In genomic region chr9:56606082-56606740, GRCm38 (mm10) we compare ENCODE assay signal across 10 mouse cellular contexts.
DNase-seq lines count a peak whose midpoint lies in the region; ATAC-seq and TF ChIP-seq lines count a peak whose summit lies in the region.
"Had no signal": no experiment of that assay in that cellular context is flagged by ENCODE, and none has a peak within 500 bp of the region (broad histone marks: within the 10 kb centered on the region; RNA-seq: fewer than 3 reads in every experiment).

No protein-coding gene starts in this region.

- no peak for TF ChIP-seq CTCF in C2C12 (IDR thresholded peaks at IDR 0.05; ENCODE audit: control insufficient read depth, insufficient read depth, insufficient read length)
- TF ChIP-seq CTCF in hindbrain, postnatal 0 days (IDR thresholded peaks at IDR 0.05; ENCODE audit: low read depth): peak; percentile 31
- no peak for TF ChIP-seq CTCF in stomach, postnatal 0 days (IDR thresholded peaks at IDR 0.05; ENCODE audit: low read depth)

- H3K4me3 ChIP-seq in heart, embryonic 11.5 days (ENCODE audit: low read depth, low read length): peak overlapping the region; percentile 23
- H3K4me3 ChIP-seq in C2C12 (ENCODE audit: insufficient read depth, poor library complexity, severe bottlenecking): no peak overlapping the region
- no peak overlapping the region for H3K4me3 ChIP-seq in hindbrain, postnatal 0 days (ENCODE audit: low read length)
- H3K4me3 ChIP-seq in stomach, postnatal 0 days (ENCODE audit: low read depth, low read length): no peak overlapping the region

- H3K79me2 ChIP-seq in C2C12 (ENCODE audit: control insufficient read depth, insufficient read depth): no peaks in the 10 kb centered on the region

- peak overlapping the region; percentile 64 for H3K27ac ChIP-seq in heart, embryonic 11.5 days (ENCODE audit: low read depth, low read length)
- H3K27ac ChIP-seq in hindbrain, postnatal 0 days: 0 out of 2 replicates have a peak overlapping the region, but pooled peaks have one; percentile 11
- H3K27ac ChIP-seq in stomach, postnatal 0 days (replicated peaks): no peak overlapping the region

- peaks cover 9% of the 10 kb centered on the region; the same call in 1 of the 2 replicates for H3K27me3 ChIP-seq in heart, embryonic 11.5 days (ENCODE audit: control insufficient read depth, insufficient read depth, low read length)
- H3K27me3 ChIP-seq in C2C12 (ENCODE audit: control insufficient read depth, insufficient read depth, insufficient read length): peaks cover 22% of the 10 kb centered on the region
- H3K27me3 ChIP-seq in hindbrain, postnatal 0 days (ENCODE audit: insufficient read depth, low read length): no peaks in the 10 kb centered on the region
- no peaks in the 10 kb centered on the region for H3K27me3 ChIP-seq in stomach, postnatal 0 days (ENCODE audit: control insufficient read depth, insufficient read depth, low read length)

- peak overlapping the region; percentile 47 for H3K4me2 ChIP-seq in heart, embryonic 11.5 days
- H3K4me2 ChIP-seq in hindbrain, postnatal 0 days (ENCODE audit: low read depth, low read length): 0 out of 2 replicates have a peak overlapping the region, but pooled peaks have one; percentile 17
- no peak overlapping the region for H3K4me2 ChIP-seq in stomach, postnatal 0 days (replicated peaks; ENCODE audit: low read depth)

- H3K9me3 ChIP-seq in heart, embryonic 11.5 days (replicated peaks; ENCODE audit: control insufficient read depth, low read length): no peaks in the 10 kb centered on the region
- no peaks in the 10 kb centered on the region for H3K9me3 ChIP-seq in hindbrain, postnatal 0 days (ENCODE audit: low read length)
- no peaks in the 10 kb centered on the region for H3K9me3 ChIP-seq in stomach, postnatal 0 days (ENCODE audit: control insufficient read depth, low read length)
- H3K9me3 ChIP-seq: G1E had no signal

- WGBS in heart, embryonic 11.5 days (ENCODE audit: insufficient replicate concordance): 45% methylated on average over 16 of the region's 16 CpGs
- 57% methylated on average over 16 of the region's 16 CpGs for WGBS in hindbrain, postnatal 0 days
- 68% methylated on average over 16 of the region's 16 CpGs for WGBS in stomach, postnatal 0 days

- 0 out of 2 replicates have a peak overlapping the region, but pooled peaks have one; percentile 34 for H3K9ac ChIP-seq in heart, embryonic 11.5 days (ENCODE audit: low read depth, low read length)
- H3K9ac ChIP-seq in hindbrain, postnatal 0 days (replicated peaks; ENCODE audit: low read length): no peak overlapping the region
- no peak overlapping the region for H3K9ac ChIP-seq in stomach, postnatal 0 days (ENCODE audit: low read length)

- H3K4me1 ChIP-seq in heart, embryonic 11.5 days (ENCODE audit: control insufficient read depth, insufficient read depth, low read length): peaks cover 26% of the 10 kb centered on the region
- H3K4me1 ChIP-seq in hindbrain, postnatal 0 days (ENCODE audit: insufficient read depth, low read length): peaks cover 10% of the 10 kb centered on the region; the same call in 1 of the 2 replicates
- no peaks in the 10 kb centered on the region for H3K4me1 ChIP-seq in stomach, postnatal 0 days (replicated peaks; ENCODE audit: control insufficient read depth, insufficient read depth)

- H3ac ChIP-seq in C2C12 (ENCODE audit: control insufficient read depth, insufficient read length, low read depth): no peak overlapping the region

- ATAC-seq in heart, embryonic 11.5 days (replicated peaks; ENCODE audit: insufficient number of reproducible peaks, low FRiP score, low TSS enrichment): no peak
- peak; percentile 52 for ATAC-seq in hindbrain, postnatal 0 days
- ATAC-seq in granulocyte monocyte progenitor cell, adult 5-6 weeks (replicated peaks; ENCODE audit: poor library complexity, severe bottlenecking): no peak
- ATAC-seq in stomach, postnatal 0 days (ENCODE audit: low FRiP score, low TSS enrichment): no peak

- no peak for DNase-seq in heart, postnatal 4 days
- DNase-seq in WW6 (ENCODE audit: low read depth, low spot score): peak; percentile 38
- peak; percentile 49 for DNase-seq in hindbrain, postnatal 0 days (ENCODE audit: low spot score)
- no peak for DNase-seq in stomach, postnatal 0 days (ENCODE audit: low spot score)
- DNase-seq in frontal cortex, postnatal 36 days (ENCODE audit: low spot score in 2 of 2): no peak
- DNase-seq: right cerebral cortex, adult 18-20 months had no signal

- no peaks in the 10 kb centered on the region for H3K36me3 ChIP-seq in heart, embryonic 11.5 days (ENCODE audit: control insufficient read depth, insufficient read depth, low read length)
- H3K36me3 ChIP-seq in C2C12 (ENCODE audit: control insufficient read depth, insufficient read depth): no peaks in the 10 kb centered on the region
- no peaks in the 10 kb centered on the region for H3K36me3 ChIP-seq in hindbrain, postnatal 0 days (ENCODE audit: insufficient read depth, low read length)
- no peaks in the 10 kb centered on the region for H3K36me3 ChIP-seq in stomach, postnatal 0 days (ENCODE audit: control insufficient read depth, insufficient read depth, low read length)
- H3K36me3 ChIP-seq: G1E had no signal

- no peak for TF ChIP-seq EP300 in stomach, postnatal 0 days (optimal IDR thresholded peaks at IDR 0.05)

- no peaks in the 10 kb centered on the region for H3K79me3 ChIP-seq in C2C12 (ENCODE audit: low read depth)

TF ChIP-seq in C2C12, 6 proteins besides CTCF, POLR2A, EP300 and RAD21:
- no peak for TF ChIP-seq CEBPB (IDR thresholded peaks at IDR 0.05; ENCODE audit: low read depth)
- peak; percentile 22 for TF ChIP-seq USF1 (IDR thresholded peaks at IDR 0.05; ENCODE audit: low read depth)

Comparison
In these comparisons a context has a peak if more than half of its experiments do, and no peak if none do; other contexts are left out.
1. DNase-seq: peak in WW6 (single experiment) and hindbrain, postnatal 0 days (single experiment); none in heart, postnatal 4 days (single experiment), stomach, postnatal 0 days (single experiment) and frontal cortex, postnatal 36 days (0 of 2).